10 mouse cellular contexts compared by ENCODE assay signal in the genomic region with DNA sequence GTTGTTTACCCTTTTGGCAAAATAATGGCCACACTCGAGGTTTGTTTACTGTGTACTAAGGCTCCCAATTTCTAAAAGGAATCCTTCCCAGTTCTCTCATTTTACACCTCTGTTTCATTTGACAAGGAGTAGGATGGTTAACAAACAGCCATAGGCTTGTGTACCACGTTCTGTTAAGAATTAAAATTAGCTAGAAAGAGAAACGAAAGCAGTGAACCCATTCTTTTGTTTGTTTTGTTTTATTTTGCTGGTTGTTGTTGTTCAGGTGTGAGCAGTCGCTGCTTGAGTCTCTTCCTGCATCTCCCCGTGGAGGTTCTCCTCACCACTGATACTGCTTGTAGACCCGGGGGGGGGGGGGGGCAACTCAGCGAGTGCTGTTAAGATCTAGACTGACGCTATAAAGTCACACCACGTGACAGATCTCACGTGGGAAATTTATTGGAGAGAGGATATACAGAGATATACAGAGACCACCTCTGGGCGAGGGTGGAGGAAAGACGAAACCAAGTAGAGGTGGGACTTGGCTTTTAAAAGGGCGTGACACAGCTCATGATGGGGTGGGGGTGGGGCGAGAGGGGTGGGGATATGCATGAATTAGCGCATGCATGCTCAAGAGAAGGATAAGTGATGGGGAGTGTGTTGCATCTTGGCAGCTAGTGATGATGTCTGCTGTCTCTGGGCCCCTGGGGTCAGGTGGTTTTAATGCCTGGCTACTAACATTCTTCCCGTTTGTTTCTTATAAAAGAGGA. TPM values are rescaled to one million over a fixed set of nuclear protein-coding genes. Genes with fewer than 3 reads are reported as not detected.
DNase-seq lines count a peak whose midpoint lies in the region; ATAC-seq and TF ChIP-seq lines count a peak whose summit lies in the region.
"Had no signal": no experiment of that assay in that cellular context is flagged by ENCODE, and none has a peak within 500 bp of the region (broad histone marks: within the 10 kb centered on the region; RNA-seq: fewer than 3 reads in every experiment).

No protein-coding gene starts in this region.

- WGBS in forebrain, postnatal 0 days = 11% methylated on average over 16 of the region's 16 CpGs
- 7% methylated on average over 16 of the region's 16 CpGs for WGBS in liver, embryonic 16.5 days (ENCODE audit: insufficient replicate concordance)

- H3K4me3 ChIP-seq in gastrocnemius, adult 2 months = peak overlapping the region; percentile 35
- H3K4me3 ChIP-seq in forebrain, postnatal 0 days (ENCODE audit: low read depth, low read length) = peak overlapping the region; percentile 38
- no peak overlapping the region; the same call in 1 of the 2 replicates for H3K4me3 ChIP-seq in liver, embryonic 16.5 days (ENCODE audit: low read depth, low read length)

- ATAC-seq in forebrain, postnatal 0 days = peak; percentile 76
- ATAC-seq in liver, embryonic 16.5 days (ENCODE audit: low read depth) = no peak

- H3K4me1 ChIP-seq in forebrain, postnatal 0 days (ENCODE audit: insufficient read depth) = no peaks in the 10 kb centered on the region; the same call in 1 of the 2 replicates
- H3K4me1 ChIP-seq in liver, embryonic 16.5 days (ENCODE audit: control insufficient read depth, low read depth, low read length) = no peaks in the 10 kb centered on the region

- peak overlapping the region; percentile 62 for H3K4me2 ChIP-seq in forebrain, postnatal 0 days (ENCODE audit: low read depth)
- peak overlapping the region; percentile 36 for H3K4me2 ChIP-seq in liver, embryonic 16.5 days (ENCODE audit: low read depth, low read length)

- intact Hi-C loops in gastrocnemius, adult 2 months (cut with DNase I) = no loop called here
- intact Hi-C loops in gastrocnemius, postnatal 36 days (cut with DNase I) = no loop called here

- no peak for DNase-seq in gastrocnemius, adult 2 months
- DNase-seq in gastrocnemius, postnatal 36 days = no peak
- DNase-seq in ES-CJ7 (ENCODE audit: low read depth, low spot score) = peak; percentile 27
- DNase-seq in forebrain, postnatal 0 days = peak; percentile 65
- DNase-seq in adrenal gland, adult 2 months = no peak
- DNase-seq in embryo, embryonic 10 days (ENCODE audit: low spot score) = no peak
- DNase-seq in right cerebral cortex, adult 2 months (ENCODE audit: low spot score in 2 of 2) = no peak
- DNase-seq: adrenal gland, adult 8-10 months; lung, adult 18-20 months had no signal

- H3K9me3 ChIP-seq in forebrain, postnatal 0 days (ENCODE audit: low read length) = no peaks in the 10 kb centered on the region
- H3K9me3 ChIP-seq in liver, embryonic 16.5 days (replicated peaks; ENCODE audit: control insufficient read depth, low read length) = no peaks in the 10 kb centered on the region

- no peak overlapping the region for H3K27ac ChIP-seq in gastrocnemius, adult 2 months
- H3K27ac ChIP-seq in forebrain, postnatal 0 days (ENCODE audit: low read depth, low read length) = no peak overlapping the region
- no peak overlapping the region for H3K27ac ChIP-seq in liver, embryonic 16.5 days (ENCODE audit: low read length)

- peak overlapping the region; percentile 46 for H3K9ac ChIP-seq in forebrain, postnatal 0 days
- no peak overlapping the region for H3K9ac ChIP-seq in liver, embryonic 16.5 days (ENCODE audit: low read depth, low read length)

- no peaks in the 10 kb centered on the region for H3K27me3 ChIP-seq in forebrain, postnatal 0 days (ENCODE audit: insufficient read depth, low read length)
- H3K27me3 ChIP-seq in liver, embryonic 16.5 days (ENCODE audit: control insufficient read depth, insufficient read depth, low read depth, low read length) = peaks cover 9% of the 10 kb centered on the region

- no peaks in the 10 kb centered on the region for H3K36me3 ChIP-seq in forebrain, postnatal 0 days (ENCODE audit: insufficient read depth)
- no peaks in the 10 kb centered on the region for H3K36me3 ChIP-seq in liver, embryonic 16.5 days (ENCODE audit: control insufficient read depth, insufficient read depth)

- TF ChIP-seq CTCF in gastrocnemius, adult 2 months (IDR thresholded peaks at IDR 0.05) = no peak
- TF ChIP-seq CTCF in forebrain, postnatal 0 days (IDR thresholded peaks at IDR 0.05; ENCODE audit: low read depth) = no peak

RNA-seq across cellular contexts. Expression of a gene that starts 41.3 kb away (rescaled TPM):
- total RNA-seq in gastrocnemius, adult 2 months (2021) = not detected
- total RNA-seq in gastrocnemius, postnatal 36 days (2021) = not detected
- total RNA-seq in forebrain, postnatal 0 days (2014; rRNA removed) = 0.38 TPM in 1 of 2 replicates, not detected in the other
- polyA plus RNA-seq in forebrain, postnatal 0 days (2015; fragmentation: Nextera tagmentation; extraction: Ambion mirVana) = 0.18 and 0.19 TPM in 2 replicates
- not detected in 2 replicates for polyA plus RNA-seq in liver, embryonic 16.5 days (2015; fragmentation: Nextera tagmentation; extraction: Ambion mirVana)
- total RNA-seq in adrenal gland, adult 2 months (2021) = not detected
- polyA plus RNA-seq in adrenal gland, adult 2 months (2012; rRNA removed) = not detected in 2 replicates
- total RNA-seq: adrenal gland, adult 8-10 months had no signal

Comparison
In these comparisons a context has a peak if more than half of its experiments do, and no peak if none do; other contexts are left out.
1. DNase-seq: peak in ES-CJ7 (single experiment) and forebrain, postnatal 0 days (single experiment); none in gastrocnemius, adult 2 months (single experiment), gastrocnemius, postnatal 36 days (0 of 2), adrenal gland, adult 2 months (single experiment), embryo, embryonic 10 days (single experiment) and right cerebral cortex, adult 2 months (0 of 2).